In genomic region chr1:121053692-121054091, GRCm38 (mm10) we compare ENCODE assay signal across 9 mouse cellular contexts.
DNase-seq lines count a peak whose midpoint lies in the region; ATAC-seq lines count a peak whose summit lies in the region.
"Had no signal": no experiment of that assay in that cellular context is flagged by ENCODE, and none has a peak within 500 bp of the region (broad histone marks: within the 10 kb centered on the region; RNA-seq: fewer than 3 reads in every experiment).

No protein-coding gene starts in this region.

- no peaks in the 10 kb centered on the region for H3K9me3 ChIP-seq in forebrain, embryonic 10.5 days
- H3K9me3 ChIP-seq in forebrain, embryonic 13.5 days (replicated peaks) = no peaks in the 10 kb centered on the region
- H3K9me3 ChIP-seq in midbrain, embryonic 15.5 days = no peaks in the 10 kb centered on the region
- H3K9me3 ChIP-seq: heart, embryonic 15.5 days had no signal

- H3K4me3 ChIP-seq in forebrain, embryonic 10.5 days = no peak overlapping the region
- H3K4me3 ChIP-seq in forebrain, embryonic 13.5 days = no peak overlapping the region
- no peak overlapping the region for H3K4me3 ChIP-seq in midbrain, embryonic 15.5 days
- H3K4me3 ChIP-seq: heart, embryonic 15.5 days had no signal

- H3K27ac ChIP-seq in forebrain, embryonic 10.5 days = no peak overlapping the region
- H3K27ac ChIP-seq in forebrain, embryonic 13.5 days = no peak overlapping the region
- H3K27ac ChIP-seq in midbrain, embryonic 15.5 days = no peak overlapping the region
- H3K27ac ChIP-seq: heart, embryonic 15.5 days had no signal

- H3K27me3 ChIP-seq in forebrain, embryonic 10.5 days (ENCODE audit: poor library complexity, severe bottlenecking) = peaks cover 100% of the 10 kb centered on the region
- H3K27me3 ChIP-seq in forebrain, embryonic 13.5 days = peaks cover 96% of the 10 kb centered on the region
- H3K27me3 ChIP-seq in midbrain, embryonic 15.5 days (replicated peaks) = peaks cover 19% of the 10 kb centered on the region

- WGBS in forebrain, embryonic 10.5 days = 34% methylated on average over 11 of the region's 11 CpGs
- 28% methylated on average over 11 of the region's 11 CpGs for WGBS in forebrain, embryonic 13.5 days
- 26% methylated on average over 11 of the region's 11 CpGs for WGBS in midbrain, embryonic 15.5 days

- peaks cover 15% of the 10 kb centered on the region for H3K4me1 ChIP-seq in forebrain, embryonic 10.5 days
- peaks cover 10% of the 10 kb centered on the region for H3K4me1 ChIP-seq in forebrain, embryonic 13.5 days
- H3K4me1 ChIP-seq in midbrain, embryonic 15.5 days = peaks cover 13% of the 10 kb centered on the region
- H3K4me1 ChIP-seq: heart, embryonic 15.5 days had no signal

- ATAC-seq in forebrain, embryonic 13.5 days = no peak
- ATAC-seq in midbrain, embryonic 15.5 days (replicated peaks) = peak; percentile 80
- ATAC-seq in frontal cortex, adult (ENCODE audit: low TSS enrichment) = no peak

- no peaks in the 10 kb centered on the region for H3K36me3 ChIP-seq in forebrain, embryonic 10.5 days (replicated peaks)
- no peaks in the 10 kb centered on the region for H3K36me3 ChIP-seq in forebrain, embryonic 13.5 days (ENCODE audit: poor library complexity, severe bottlenecking)
- no peaks in the 10 kb centered on the region for H3K36me3 ChIP-seq in midbrain, embryonic 15.5 days (replicated peaks)
- H3K36me3 ChIP-seq: heart, embryonic 15.5 days had no signal

- DNase-seq in forebrain, embryonic 10.5 days (ENCODE audit: extremely low spot score, low spot score) = peak; percentile 23
- peak; percentile 10 for DNase-seq in urinary bladder, postnatal 14 days (ENCODE audit: low spot score)
- DNase-seq in urinary bladder, postnatal 10 days (ENCODE audit: low spot score) = no peak
- DNase-seq in heart, postnatal 14 days = peak; percentile 27 to 35
- no peak for DNase-seq in right cerebral cortex, adult 2 months (ENCODE audit: low spot score in 2 of 2)

- no peak overlapping the region for H3K9ac ChIP-seq in forebrain, embryonic 13.5 days
- H3K9ac ChIP-seq in midbrain, embryonic 15.5 days = no peak overlapping the region
- H3K9ac ChIP-seq: heart, embryonic 15.5 days had no signal

- no peak overlapping the region for H3K4me2 ChIP-seq in forebrain, embryonic 13.5 days
- no peak overlapping the region for H3K4me2 ChIP-seq in midbrain, embryonic 15.5 days
- H3K4me2 ChIP-seq: heart, embryonic 15.5 days had no signal

- intact Hi-C loops in heart, postnatal 14 days (cut with DNase I) = loop anchor here (5.0 to 10.0 kb wide), 3 partner anchors 121 to 461 kb away; no protein-coding TSS in a partner anchor

Comparison
In these comparisons a context has a peak if more than half of its experiments do, and no peak if none do; other contexts are left out.
1. DNase-seq: peak in forebrain, embryonic 10.5 days (single experiment), urinary bladder, postnatal 14 days (single experiment) and heart, postnatal 14 days (2 of 2); none in urinary bladder, postnatal 10 days (single experiment) and right cerebral cortex, adult 2 months (0 of 2).